Mouse (Mus musculus) embryonic fibroblast, embryonic 13.5 days (primary cell): ENCODE data around the gene B4galt2. TPM values are rescaled to one million over a fixed set of nuclear protein-coding genes. Genes with fewer than 3 reads are reported as not detected.
A peak's percentile ranks its signal among the peaks of the same experiment; 100 is the strongest.

Experiments used
- H3K27ac ChIP-seq: 2 replicates; pipeline ENCODE4 v1.5.1; 2012; ENCODE audit warnings: low read length, control low read depth, inconsistent platforms; ENCODE audit not compliant: insufficient read depth
- H3K4me1 ChIP-seq: 2 replicates; pipeline ENCODE4 v1.6.1; 2011; ENCODE audit warnings: low read length; ENCODE audit not compliant: control insufficient read depth, insufficient read depth
- H3K4me3 ChIP-seq: 2 replicates; pipeline ENCODE4 v1.5.1; 2011; ENCODE audit warnings: mild to moderate bottlenecking, control low read depth, low read length; ENCODE audit not compliant: insufficient read depth
- CTCF ChIP-seq: IDR thresholded peaks from 2 replicates; pipeline ENCODE4 v1.5.1; 2011; ENCODE audit warnings: mild to moderate bottlenecking, control low read depth, low read length, moderate library complexity, borderline replicate concordance; ENCODE audit not compliant: insufficient read depth
- POLR2A ChIP-seq: IDR thresholded peaks from 2 replicates; pipeline ENCODE4 v1.6.1; 2011; ENCODE audit warnings: low read depth, mild to moderate bottlenecking, control low read depth, low read length, moderate library complexity
- polyA plus RNA-seq: library from polyadenylated mRNA; stranded (reverse); fragments of >200 nt; gene quantifications from 2 replicates; pipeline ENCODE4 v1.2.4, GENCODE M21; 2011; ENCODE audit warnings: low read depth; ENCODE audit not compliant: missing spikeins, insufficient read length

B4galt2 gene
- polyA plus RNA-seq = 43.8 and 45.6 TPM in 2 replicates

DNA sequence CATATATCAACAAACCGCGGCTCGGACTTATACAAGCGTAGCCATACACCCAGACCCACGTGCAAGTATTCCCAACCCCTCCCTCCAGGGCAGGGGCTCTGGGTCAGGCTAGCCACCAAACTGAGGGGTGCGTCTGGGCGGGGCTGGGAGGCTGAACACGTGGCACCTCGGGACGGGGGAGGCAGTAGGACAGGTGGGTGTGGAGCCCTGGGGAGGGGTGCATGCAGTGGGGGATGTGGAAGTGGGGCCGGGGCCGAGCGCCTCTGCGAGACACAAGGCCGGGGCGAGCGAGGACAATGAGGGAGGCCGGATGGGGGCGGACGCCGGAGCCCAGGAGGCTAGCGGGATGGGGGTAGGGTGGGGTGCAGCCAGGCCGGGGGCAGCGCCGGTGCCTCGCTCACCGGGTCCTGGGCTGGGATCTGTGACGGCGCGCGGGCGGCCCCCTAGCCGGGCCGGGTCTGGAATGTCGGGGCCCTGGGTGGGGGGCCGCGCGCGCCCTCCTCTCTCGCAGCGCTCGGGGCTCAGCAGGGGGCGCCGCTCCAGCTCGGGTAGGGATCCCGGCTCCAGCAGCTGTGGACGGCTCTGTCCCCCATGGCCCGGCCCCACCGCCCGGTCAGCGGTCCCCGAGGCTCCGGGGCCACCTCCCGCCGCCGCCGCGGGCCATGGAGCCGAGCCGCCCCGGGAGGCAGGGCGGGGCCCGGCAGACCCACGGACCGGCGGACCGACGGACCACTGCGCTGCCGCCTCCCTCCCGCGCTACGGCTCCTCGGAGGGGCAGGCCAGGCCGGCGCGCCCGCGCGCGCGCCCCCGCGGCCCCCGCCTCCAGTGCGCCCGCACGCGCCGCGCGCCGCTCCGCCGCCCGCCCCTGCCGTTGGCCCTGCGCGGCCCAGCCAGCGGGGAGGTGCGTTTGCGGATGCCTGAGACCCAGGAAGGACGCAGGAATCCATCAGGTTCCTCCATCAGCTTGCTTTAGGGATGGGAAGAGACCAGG lies at the start of gene B4galt2:
B4galt2 (minus strand) TSS at position 787 of the 991 bp plus-strand sequence.
- no peaks in the 10 kb centered on the region; the same call in 1 of the 2 replicates for H3K4me1 ChIP-seq
- peak; percentile 67 for TF ChIP-seq POLR2A
- no peak for TF ChIP-seq CTCF
- H3K4me3 ChIP-seq = peak within 1 kb of the TSS; percentile 59
- no peak within 1 kb of the TSS for H3K27ac ChIP-seq

DNA sequence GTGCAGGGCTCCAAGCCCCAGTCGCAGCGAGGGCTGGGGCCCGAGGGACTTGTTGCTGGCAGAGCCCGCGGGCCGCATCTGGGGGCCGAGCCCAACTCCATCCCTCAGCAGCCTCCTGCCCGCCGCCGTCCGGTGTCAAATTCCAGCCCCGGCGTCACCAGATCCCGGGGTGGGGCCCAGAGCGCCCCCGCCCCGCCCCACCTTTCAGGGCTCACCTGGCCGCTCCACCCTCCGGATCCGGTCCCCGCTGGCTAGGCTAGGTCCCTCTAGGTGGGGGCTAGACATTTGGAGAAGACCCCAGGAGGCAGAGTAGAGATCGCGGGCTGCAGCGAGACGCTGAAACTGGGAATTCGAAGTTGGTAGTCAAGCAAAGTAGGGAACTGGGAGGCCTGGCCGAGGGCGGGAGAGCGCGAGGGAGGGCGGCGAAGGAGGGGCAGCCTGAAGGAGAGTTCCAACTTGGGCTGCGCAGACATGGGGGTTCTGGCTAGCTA lies 46.1 kb upstream of the B4galt2 start, which contains the start of gene Artn:
Artn (minus strand) TSS at position 373 of the 491 bp plus-strand sequence.
- TF ChIP-seq POLR2A (0 out of 2 replicates have a peak, but pooled peaks have one; percentile 31), CTCF (no peak)
- H3K27ac ChIP-seq = 0 out of 2 replicates have a peak within 1 kb of the TSS, but pooled peaks have one; percentile 2
- H3K4me1 ChIP-seq = peaks cover 8% of the 10 kb centered on the region; the same call in 1 of the 2 replicates

DNA sequence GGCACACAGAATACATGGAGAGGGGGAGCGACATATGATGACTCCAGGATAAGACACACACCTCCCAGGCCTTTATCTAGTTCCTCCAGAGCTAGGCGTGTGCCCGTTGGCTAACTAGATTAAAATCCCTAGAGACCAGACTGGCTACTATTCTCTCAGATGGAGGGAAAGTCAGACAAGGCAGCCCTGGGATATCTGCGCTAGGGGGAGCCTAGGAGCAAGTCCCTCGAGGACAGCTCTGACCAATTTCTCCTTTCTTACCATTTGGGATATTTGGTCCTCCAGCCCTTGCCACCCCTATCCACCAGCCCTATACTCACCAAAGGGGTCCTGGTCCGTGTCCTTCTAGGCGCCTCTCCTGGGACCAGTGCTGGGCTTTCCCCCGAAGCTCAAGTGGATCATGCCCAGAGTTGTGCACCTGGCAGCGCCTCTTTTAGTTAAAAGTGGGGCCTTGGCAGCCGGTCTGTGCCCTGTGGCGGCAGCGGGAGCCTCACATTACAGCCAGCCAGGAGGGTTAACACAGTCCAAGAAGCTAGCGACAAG lies 45.5 kb upstream of the B4galt2 start:
- peak; percentile 47; the same call in 1 of the 2 replicates for TF ChIP-seq CTCF
- no peak for TF ChIP-seq POLR2A
- Histone ChIP-seq H3K4me3 (peak overlapping the region; percentile 9; the same call in 1 of the 2 replicates), H3K27ac (0 out of 2 replicates have a peak overlapping the region, but pooled peaks have one; percentile 2), H3K4me1 (peaks cover 2% of the 10 kb centered on the region; the same call in 1 of the 2 replicates)

More for the DNA sequence above, 46.1 kb upstream of the B4galt2 start, which contains the start of gene Artn:
- H3K4me3 ChIP-seq = peak within 1 kb of the TSS; percentile 16

- no peak overlapping the region for H3K27ac ChIP-seq
- H3K4me1 ChIP-seq = no peaks in the 10 kb centered on the region
- no peak overlapping the region for H3K4me3 ChIP-seq
- TF ChIP-seq POLR2A (no peak), CTCF (peak; percentile 47; the same call in 1 of the 2 replicates)
Measured at GRCm38 (mm10) chr4:117928234-117928633, 44.9 kb upstream of the B4galt2 start.

GRCm38 (mm10) chr4:117926545-117927482 lies 43.5 kb upstream of the B4galt2 start:
- H3K4me3 ChIP-seq = peak overlapping the region; percentile 11; the same call in 1 of the 2 replicates

GRCm38 (mm10) chr4:117924916-117925315 lies 41.6 kb upstream of the B4galt2 start:
- no peak overlapping the region for H3K4me3 ChIP-seq

More at GRCm38 (mm10) chr4:117926545-117927482, 43.5 kb upstream of the B4galt2 start:
- TF ChIP-seq POLR2A (no peak), CTCF (no peak)
- Histone ChIP-seq H3K27ac (no peak overlapping the region), H3K4me1 (no peaks in the 10 kb centered on the region)

GRCm38 (mm10) chr4:117923450-117923849 lies 40.2 kb upstream of the B4galt2 start:
- H3K4me1 ChIP-seq = no peaks in the 10 kb centered on the region
- TF ChIP-seq CTCF (no peak), POLR2A (no peak)
- no peak overlapping the region for H3K27ac ChIP-seq
- H3K4me3 ChIP-seq = no peak overlapping the region

More at GRCm38 (mm10) chr4:117924916-117925315, 41.6 kb upstream of the B4galt2 start:
- Histone ChIP-seq H3K27ac (no peak overlapping the region), H3K4me1 (no peaks in the 10 kb centered on the region)
- no peak for TF ChIP-seq POLR2A
- TF ChIP-seq CTCF = no peak

- TF ChIP-seq POLR2A (no peak), CTCF (no peak)
- no peak overlapping the region for H3K27ac ChIP-seq
- no peaks in the 10 kb centered on the region for H3K4me1 ChIP-seq
- H3K4me3 ChIP-seq = no peak overlapping the region
Measured at GRCm38 (mm10) chr4:117921358-117921757, 38.1 kb upstream of the B4galt2 start.
